In the genomic region with DNA sequence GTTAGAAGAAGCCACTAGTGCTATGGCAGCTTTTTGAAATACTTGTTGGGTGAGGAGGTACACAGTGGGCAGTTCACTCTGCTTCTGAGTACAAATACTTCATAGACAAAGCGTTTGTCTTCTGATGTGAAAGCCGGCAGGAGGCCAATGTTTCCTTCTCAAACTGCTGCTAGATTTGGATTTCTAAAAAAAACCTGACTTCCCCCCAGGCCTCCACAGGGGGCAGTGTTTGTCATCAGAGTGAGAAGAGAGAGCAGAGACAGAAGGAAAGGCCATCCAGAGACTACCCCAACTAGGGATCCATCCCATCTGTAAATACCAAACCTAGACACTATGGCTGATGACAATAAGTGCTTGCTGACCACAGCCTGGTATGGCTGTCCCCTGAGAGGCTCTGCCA, we compare ENCODE assay signal across 14 mouse cellular contexts.
DNase-seq lines count a peak whose midpoint lies in the region; ATAC-seq and TF ChIP-seq lines count a peak whose summit lies in the region.
"Had no signal": no experiment of that assay in that cellular context is flagged by ENCODE, and none has a peak within 500 bp of the region (broad histone marks: within the 10 kb centered on the region; RNA-seq: fewer than 3 reads in every experiment).

No protein-coding gene starts in this region.

- CTCF ChIA-PET in Patski (lab: Charles Lee), result interaction anchor here (1.1 kb wide), 1 partner anchor 9 kb away, joined by 4 read pairs; no protein-coding TSS in a partner anchor

- POLR2A ChIA-PET in Patski (lab: Charles Lee), result no interaction called here

- H3K27me3 ChIP-seq in Patski, result no peaks in the 10 kb centered on the region
- H3K27me3 ChIP-seq: embryonic facial prominence, embryonic 15.5 days; forebrain, embryonic 12.5 days; heart, embryonic 13.5 days; midbrain, embryonic 12.5 days; stomach, embryonic 15.5 days had no signal

- ATAC-seq in Patski, result no peak
- no peak for ATAC-seq in megakaryocyte progenitor cell, adult 5-6 weeks (replicated peaks; ENCODE audit: poor library complexity)
- no peak for ATAC-seq in monocyte, adult 5-6 weeks (replicated peaks; ENCODE audit: insufficient number of reproducible peaks, low FRiP score, low TSS enrichment, poor library complexity, severe bottlenecking)

- in situ Hi-C loops in Patski (cut with MboI; ENCODE audit: low pct_unique_long_range_greater_than_20kb), result no loop called here

- TF ChIP-seq CTCF in Patski (IDR thresholded peaks at IDR 0.05), result peak; percentile 37

- DNase-seq in kidney, postnatal 4 days, result peak; percentile 4 to 24
- DNase-seq in kidney, postnatal 36 days, result no peak
- DNase-seq in 3T3-L1 (ENCODE audit: low read depth, low spot score) (peak; percentile 16), Patski (ENCODE audit: low read depth, low spot score) (no peak)
- DNase-seq in CD4-positive, CD25-positive, alpha-beta regulatory T cell, adult 2 months (ENCODE audit: low read depth, low spot score), result peak; percentile 8
- DNase-seq: cerebellum, adult 11-12 months; gastrocnemius, postnatal 25 days had no signal

Comparison
In these comparisons a context has a peak if more than half of its experiments do, and no peak if none do; other contexts are left out.
1. DNase-seq: peak in kidney, postnatal 4 days (2 of 2), 3T3-L1 (single experiment) and CD4-positive, CD25-positive, alpha-beta regulatory T cell, adult 2 months (single experiment); none in kidney, postnatal 36 days (0 of 2) and Patski (single experiment).